Mouse (Mus musculus): ENCODE measurements around the gene Il1rapl2. TPM values are rescaled to one million over a fixed set of nuclear protein-coding genes. Genes with fewer than 3 reads are reported as not detected.
"Not testable (repeated sequence)": the region's sequence is repeated elsewhere in the genome, so short reads cannot be mapped to it uniquely, and the experiment has no call there.

The Il1rapl2 gene
- total and polyA plus RNA-seq, 3 experiments: not detected

DNA sequence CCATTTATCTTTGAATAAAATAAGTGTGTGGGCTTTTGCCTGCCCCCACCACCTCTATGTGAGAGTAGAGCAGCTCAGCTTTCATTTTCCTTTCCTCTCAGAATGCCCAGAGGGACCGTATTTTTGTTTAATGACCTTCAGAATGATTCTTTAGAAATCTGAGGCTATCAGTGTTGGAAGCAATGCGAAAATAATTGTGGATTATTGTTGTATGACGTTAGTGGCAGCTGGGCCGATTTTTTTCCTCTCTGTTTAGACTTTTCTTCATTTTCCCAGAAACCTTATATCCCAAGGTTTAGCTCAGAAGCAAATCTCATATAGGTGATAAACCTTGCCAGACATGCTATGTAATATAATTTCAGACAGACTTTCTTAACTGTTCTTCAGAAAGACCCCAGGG lies 664.2 kb downstream of the Il1rapl2 start:
- H3K27ac ChIP-seq (ENCODE audit: insufficient read depth, low read depth): no peak overlapping the region
- no peak overlapping the region for H3K9ac ChIP-seq (ENCODE audit: insufficient read depth, low read depth)
- dilution Hi-C loops (cut with MboI; ENCODE audit: extremely low pct_ligation_motif_present, extremely low pct_unique_long_range_greater_than_20kb, low sequenced_read_pairs) (no loop called here), in situ Hi-C loops (cut with MboI; ENCODE audit: low pct_ligation_motif_present, low pct_unique_long_range_greater_than_20kb, low sequenced_read_pairs) (no loop called here)
- no peaks in the 10 kb centered on the region for H3K4me1 ChIP-seq (ENCODE audit: control insufficient read depth in 1 of 2, insufficient read depth in 2 of 2)
- no peaks in the 10 kb centered on the region for H3K27me3 ChIP-seq (replicated peaks)
- TF ChIP-seq BHLHE40 (IDR thresholded peaks at IDR 0.05; ENCODE audit: low read depth, low read length) (no peak), ETS1 (conservative IDR thresholded peaks at IDR 0.05; ENCODE audit: low read depth, low read length) (no peak), POLR2A (IDR thresholded peaks at IDR 0.05; ENCODE audit: low read depth, low read length) (no peak), PAX5 (IDR thresholded peaks at IDR 0.05; ENCODE audit: low read length) (no peak), POLR2AphosphoS2 (IDR thresholded peaks at IDR 0.05; ENCODE audit: low read depth, low read length) (no peak), CHD1 (IDR thresholded peaks at IDR 0.05; ENCODE audit: low read depth, low read length) (no peak), CTCF (conservative IDR thresholded peaks at IDR 0.05 in 1 of 2, IDR thresholded peaks at IDR 0.05 in 1 of 2; ENCODE audit: low read depth in 2 of 2, low read length in 2 of 2) (no peak), NRF1 (IDR thresholded peaks at IDR 0.05; ENCODE audit: low read depth, low read length) (no peak), MAFK (IDR thresholded peaks at IDR 0.05; ENCODE audit: insufficient replicate concordance, low read length) (no peak), MAX (IDR thresholded peaks at IDR 0.05; ENCODE audit: low read length) (no peak), GABPA (IDR thresholded peaks at IDR 0.05; ENCODE audit: insufficient replicate concordance, low read depth, low read length) (no peak), MXI1 (IDR thresholded peaks at IDR 0.05; ENCODE audit: low read depth, low read length) (no peak), ZMIZ1 (IDR thresholded peaks at IDR 0.05; ENCODE audit: low read depth, low read length) (no peak)
- no peak overlapping the region for H3K4me3 ChIP-seq (replicated peaks in 1 of 3; ENCODE audit: low read depth in 2 of 3, low read length in 2 of 3, poor library complexity in 1 of 3)
- H3K79me2 ChIP-seq (replicated peaks; ENCODE audit: control insufficient read depth, extremely low read depth, insufficient read depth, poor library complexity, severe bottlenecking): no peaks in the 10 kb centered on the region
- H3K4me2 ChIP-seq (ENCODE audit: insufficient read depth, low read depth, poor library complexity, severe bottlenecking): no peak overlapping the region
- H3K36me3 ChIP-seq (replicated peaks in 1 of 2; ENCODE audit: control insufficient read depth in 1 of 2, insufficient read depth in 1 of 2, low read length in 1 of 2): no peaks in the 10 kb centered on the region
- DNase-seq (ENCODE audit: extremely low read depth): no peak
- no peaks in the 10 kb centered on the region for H3K9me3 ChIP-seq (replicated peaks; ENCODE audit: low read length)

DNA sequence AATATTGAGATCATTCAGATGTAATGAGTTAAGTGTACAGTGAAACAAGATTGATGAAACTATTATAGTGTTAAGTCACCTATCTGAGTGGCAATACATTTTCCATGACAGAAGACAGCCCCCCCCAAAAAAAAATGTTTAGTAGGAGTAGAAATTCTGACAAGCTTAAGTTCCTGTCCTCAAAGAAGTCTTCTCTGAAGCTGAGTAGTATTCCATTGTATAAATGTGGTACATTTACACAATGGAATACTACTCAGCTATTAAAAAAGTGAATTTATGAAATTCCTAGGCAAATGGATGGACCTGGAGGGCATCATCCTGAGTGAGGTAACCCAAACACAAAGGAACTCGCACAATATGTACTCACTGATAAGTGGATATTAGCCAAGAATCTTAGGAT lies 778.3 kb downstream of the Il1rapl2 start:
- H3K36me3 ChIP-seq (replicated peaks in 1 of 2; ENCODE audit: control insufficient read depth in 1 of 2, insufficient read depth in 1 of 2, low read length in 1 of 2); H3K4me2 ChIP-seq (ENCODE audit: insufficient read depth, low read depth, poor library complexity, severe bottlenecking); DNase-seq (ENCODE audit: extremely low read depth); H3K27ac ChIP-seq (ENCODE audit: insufficient read depth, low read depth); H3K4me1 ChIP-seq (ENCODE audit: control insufficient read depth in 1 of 2, insufficient read depth in 2 of 2); H3K9me3 ChIP-seq (replicated peaks; ENCODE audit: low read length); in situ Hi-C loops (cut with MboI; ENCODE audit: low pct_ligation_motif_present, low pct_unique_long_range_greater_than_20kb, low sequenced_read_pairs); H3K9ac ChIP-seq (ENCODE audit: insufficient read depth, low read depth); H3K79me2 ChIP-seq (replicated peaks; ENCODE audit: control insufficient read depth, extremely low read depth, insufficient read depth, poor library complexity, severe bottlenecking); H3K4me3 ChIP-seq (replicated peaks in 1 of 3; ENCODE audit: low read depth in 2 of 3, low read length in 2 of 3, poor library complexity in 1 of 3); H3K27me3 ChIP-seq (replicated peaks); dilution Hi-C loops (cut with MboI; ENCODE audit: extremely low pct_ligation_motif_present, extremely low pct_unique_long_range_greater_than_20kb, low sequenced_read_pairs): not testable (repeated sequence)

DNA sequence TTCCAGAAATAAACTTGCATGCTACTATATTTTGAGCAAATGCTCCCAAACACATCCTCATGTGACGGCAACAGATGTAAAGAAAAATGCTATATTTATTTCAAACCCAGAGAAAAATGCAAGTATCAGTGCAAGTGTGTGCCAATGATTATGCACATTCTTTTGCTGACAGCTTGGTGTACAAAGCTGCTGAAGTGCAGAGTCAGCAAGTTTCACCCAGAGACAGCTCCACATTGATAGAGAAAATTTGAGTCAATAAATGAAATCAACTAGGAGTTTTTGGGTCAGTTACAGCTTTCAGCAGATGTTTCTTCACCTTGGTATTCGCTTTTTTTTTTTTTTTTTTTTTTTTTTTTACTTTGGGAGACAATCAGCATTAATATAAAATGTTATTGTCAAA lies 863.4 kb downstream of the Il1rapl2 start:
- DNase-seq (ENCODE audit: extremely low read depth): no peak
- Histone ChIP-seq H3K27me3 (replicated peaks) (no peaks in the 10 kb centered on the region), H3K4me3 (replicated peaks in 1 of 3; ENCODE audit: low read depth in 2 of 3, low read length in 2 of 3, poor library complexity in 1 of 3) (no peak overlapping the region), H3K36me3 (replicated peaks in 1 of 2; ENCODE audit: control insufficient read depth in 1 of 2, insufficient read depth in 1 of 2, low read length in 1 of 2) (no peaks in the 10 kb centered on the region), H3K79me2 (replicated peaks; ENCODE audit: control insufficient read depth, extremely low read depth, insufficient read depth, poor library complexity, severe bottlenecking) (no peaks in the 10 kb centered on the region), H3K4me2 (ENCODE audit: insufficient read depth, low read depth, poor library complexity, severe bottlenecking) (no peak overlapping the region), H3K27ac (ENCODE audit: insufficient read depth, low read depth) (no peak overlapping the region), H3K4me1 (ENCODE audit: control insufficient read depth in 1 of 2, insufficient read depth in 2 of 2) (no peaks in the 10 kb centered on the region), H3K9ac (ENCODE audit: insufficient read depth, low read depth) (no peak overlapping the region), H3K9me3 (replicated peaks; ENCODE audit: low read length) (no peaks in the 10 kb centered on the region)
- in situ Hi-C loops (cut with MboI; ENCODE audit: low pct_ligation_motif_present, low pct_unique_long_range_greater_than_20kb, low sequenced_read_pairs): no loop called here
- dilution Hi-C loops (cut with MboI; ENCODE audit: extremely low pct_ligation_motif_present, extremely low pct_unique_long_range_greater_than_20kb, low sequenced_read_pairs): no loop called here
- TF ChIP-seq ZC3H11A (IDR thresholded peaks at IDR 0.05; ENCODE audit: low read depth, low read length) (no peak), JUND (conservative IDR thresholded peaks at IDR 0.05; ENCODE audit: low read depth, low read length) (no peak), TCF12 (IDR thresholded peaks at IDR 0.05; ENCODE audit: low read depth, low read length) (no peak), SMC3 (IDR thresholded peaks at IDR 0.05; ENCODE audit: low read depth, low read length) (no peak)

Measured in CH12.LX (cell line).